Mouse (Mus musculus) thymus, adult 18-20 months (tissue): Measurements from ENCODE around the gene Spock1.

Source experiments
- DNase-seq, 2 experiments: peaks; one replicate each; pipeline ENCODE4 v3.0.0; 2022; ENCODE audit warnings: mixed read lengths in 2 of 2

The Spock1 gene

GRCm38 (mm10) chr13:57588558-57589273 lies 319.4 kb downstream of the Spock1 start:
- DNase-seq, result no peak

DNA sequence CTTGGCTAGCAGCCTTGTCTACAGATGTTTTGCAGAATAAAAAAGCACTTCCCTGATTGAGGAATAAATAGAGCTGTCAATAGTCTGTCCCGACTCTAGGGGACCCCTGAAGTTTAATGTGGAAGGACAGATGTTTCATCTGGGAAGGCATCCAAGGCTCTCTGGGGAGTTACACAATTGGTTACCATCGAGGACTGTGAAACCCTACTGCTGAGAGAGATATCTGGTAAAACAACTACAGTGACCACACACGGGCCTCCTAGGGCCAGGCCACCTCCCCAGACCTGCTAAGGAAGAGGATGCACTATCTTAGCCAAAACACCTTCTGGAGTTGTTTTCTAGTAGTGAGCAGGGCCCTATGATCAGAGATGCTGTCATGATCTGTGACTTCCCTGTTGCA lies 323.0 kb downstream of the Spock1 start:
- no peak for DNase-seq

DNA sequence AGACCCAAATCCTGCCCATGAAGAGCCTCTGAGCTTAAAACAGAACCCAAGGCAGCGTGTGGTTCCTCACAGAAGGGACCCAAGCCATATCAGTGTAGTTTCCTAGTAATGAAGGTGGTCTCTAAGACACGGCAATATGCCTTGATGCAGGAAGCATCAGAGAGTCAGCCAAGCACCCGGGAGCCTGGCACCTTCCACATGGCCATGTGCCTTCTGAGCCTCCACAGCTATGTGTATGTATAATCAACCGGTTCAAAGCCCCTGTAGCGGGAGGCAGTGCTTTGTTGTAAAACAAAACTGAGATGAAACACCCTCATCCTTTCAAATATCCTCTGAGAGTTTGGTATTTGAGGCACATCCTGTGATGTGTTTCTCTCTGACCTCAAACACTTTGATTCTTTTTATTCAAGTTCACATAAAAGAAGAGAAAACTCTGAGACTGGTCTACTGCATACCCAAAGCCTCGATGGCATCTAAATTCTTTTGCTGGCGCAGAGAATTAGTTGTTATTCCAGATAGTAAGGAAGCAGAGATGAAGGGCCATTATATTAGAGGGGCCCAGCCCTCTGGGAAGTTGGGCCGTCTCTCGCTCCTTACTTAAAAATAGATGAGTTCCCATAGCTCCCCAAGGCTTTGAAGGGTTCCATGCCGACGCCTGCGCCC lies 325.7 kb downstream of the Spock1 start:
- DNase-seq, result no peak

DNA sequence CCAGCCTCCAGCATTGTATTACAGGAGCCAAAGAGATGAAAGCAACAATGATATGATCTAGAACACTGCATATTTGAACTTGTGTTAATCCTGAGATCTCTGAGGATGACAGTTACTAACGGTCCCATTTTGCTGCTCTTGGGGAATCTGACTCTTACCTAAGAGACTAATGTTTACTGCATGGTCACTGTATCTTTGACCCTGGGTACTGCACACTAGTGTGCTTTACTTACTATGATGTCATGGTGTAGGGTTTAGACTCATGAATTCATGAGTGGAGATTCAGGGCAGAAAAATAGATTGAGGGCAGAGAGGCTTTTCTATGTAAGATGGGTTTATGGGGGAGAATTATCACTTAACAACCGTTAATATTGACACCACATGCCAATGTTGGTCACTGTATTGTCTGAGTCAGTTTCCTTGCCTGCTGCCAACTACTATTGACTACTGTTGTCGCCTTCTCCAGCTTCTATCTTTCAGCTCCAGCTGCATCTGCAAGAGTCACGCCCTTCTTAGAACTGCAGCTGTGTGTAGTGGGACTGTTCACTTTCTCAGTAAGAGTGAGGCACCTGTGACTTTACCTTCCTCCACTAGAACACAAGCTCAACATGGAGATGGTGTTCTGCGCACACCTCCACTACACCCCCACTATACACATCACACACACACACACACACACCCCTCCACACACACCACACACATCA lies 330.4 kb downstream of the Spock1 start:
- DNase-seq, result no peak

DNA sequence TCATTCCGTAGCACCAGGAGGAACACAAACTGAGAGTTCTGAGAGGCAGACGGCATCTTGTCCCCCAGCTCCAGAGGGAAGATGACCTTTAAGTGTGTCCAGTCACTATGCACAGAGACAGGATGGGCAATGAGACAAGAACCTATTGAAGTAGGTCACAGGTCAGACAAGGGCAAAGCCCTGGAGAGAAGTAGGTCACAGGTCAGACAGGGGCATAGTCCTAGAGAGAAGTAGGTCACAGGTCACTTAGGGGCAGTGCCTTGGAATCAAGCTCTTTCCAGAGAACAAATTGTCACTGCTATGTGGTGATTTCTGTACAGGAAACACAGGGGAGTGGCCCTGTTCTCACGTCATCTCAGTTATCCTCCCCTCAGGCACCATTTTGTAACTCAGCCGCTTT lies 334.6 kb downstream of the Spock1 start:
- DNase-seq, result no peak

DNA sequence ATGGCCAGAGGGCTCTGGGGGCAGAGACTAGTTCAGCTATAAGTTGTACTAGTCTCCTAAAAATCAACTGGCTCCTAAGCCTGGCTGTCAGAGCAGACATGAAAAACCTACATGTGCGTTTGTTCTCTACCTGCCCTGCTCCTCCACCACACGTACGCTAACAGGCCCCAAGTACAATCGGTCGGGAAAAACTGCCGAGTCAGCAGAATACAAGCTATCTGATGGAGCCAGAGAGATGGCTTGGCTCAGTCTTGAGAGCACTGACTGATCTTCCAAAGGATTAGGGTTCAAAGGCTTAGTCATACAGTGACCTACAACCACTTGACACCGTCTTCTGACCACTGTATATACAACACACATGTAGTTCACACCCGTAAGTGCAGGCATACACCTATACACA lies 339.7 kb downstream of the Spock1 start:
- DNase-seq, result no peak

GRCm38 (mm10) chr13:57555186-57555585 lies 352.9 kb downstream of the Spock1 start:
- DNase-seq, result no peak

- no peak for DNase-seq
These were observed 358.4 kb downstream of the Spock1 start for GRCm38 (mm10) chr13:57549743-57550142.

- no peak for DNase-seq
These were observed 371.1 kb downstream of the Spock1 start for GRCm38 (mm10) chr13:57536988-57537547.

- no peak for DNase-seq
These were observed 373.8 kb downstream of the Spock1 start for GRCm38 (mm10) chr13:57534325-57534724.

DNA sequence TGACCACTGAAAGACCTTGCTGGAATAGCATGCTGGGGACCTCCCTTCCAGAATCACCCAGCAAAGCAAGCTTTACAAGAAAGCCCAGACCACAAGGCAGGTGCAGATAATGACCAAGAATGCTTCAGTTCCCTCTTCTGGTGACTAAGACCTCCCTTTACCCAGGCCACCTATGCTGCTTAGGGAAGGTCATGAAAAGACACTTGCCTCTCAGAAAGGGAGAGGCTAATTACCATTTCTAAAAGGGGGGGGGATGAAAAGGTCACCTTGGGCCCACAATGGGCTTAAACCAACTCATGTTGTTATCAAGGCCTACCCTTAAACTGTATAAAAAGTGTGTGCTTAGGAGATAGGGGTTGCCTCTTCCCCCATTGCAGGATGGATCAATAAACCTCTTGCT lies 382.2 kb downstream of the Spock1 start:
- no peak for DNase-seq

DNA sequence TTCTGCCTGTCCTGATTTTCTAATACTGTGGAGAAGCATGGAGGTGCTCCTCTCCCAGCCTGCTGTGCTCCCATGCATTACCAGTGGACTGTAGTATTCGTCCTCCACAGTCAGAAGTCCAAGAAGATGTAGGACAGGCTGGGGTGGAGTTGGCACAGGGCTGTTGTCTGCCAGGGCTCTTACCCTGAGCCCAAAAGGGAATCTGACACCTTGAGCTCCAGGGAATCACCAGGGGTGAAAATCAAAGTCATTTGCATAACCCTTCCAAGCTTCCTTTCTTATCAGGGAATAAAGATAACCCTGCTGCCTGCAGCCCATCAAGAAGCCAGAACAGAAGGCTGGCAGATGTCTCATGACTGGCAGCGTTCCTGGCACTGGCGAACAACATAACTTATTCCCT lies 383.6 kb downstream of the Spock1 start:
- DNase-seq, result no peak

GRCm38 (mm10) chr13:57523366-57523765 lies 384.8 kb downstream of the Spock1 start:
- DNase-seq, result no peak

GRCm38 (mm10) chr13:57522319-57522718 lies 385.8 kb downstream of the Spock1 start:
- no peak for DNase-seq

DNA sequence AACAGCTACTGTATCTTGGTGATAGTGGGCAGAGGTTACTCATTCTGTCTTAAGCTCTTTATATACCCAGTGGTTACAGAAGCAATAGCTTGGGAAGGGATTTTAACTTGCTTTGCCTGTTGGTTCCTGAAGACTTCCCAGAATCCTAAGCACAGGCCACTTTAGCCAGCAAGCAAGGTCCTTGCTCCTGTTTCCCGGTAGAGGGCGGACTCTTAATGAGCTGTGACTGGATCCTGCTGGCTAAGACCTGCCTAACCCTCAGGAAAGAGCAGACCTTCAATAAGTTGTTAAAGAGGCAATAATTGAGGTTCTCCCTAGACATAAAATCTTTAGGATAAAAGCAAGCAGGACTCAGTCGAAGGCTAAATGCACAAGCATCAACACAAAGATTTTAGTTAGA lies 387.0 kb downstream of the Spock1 start:
- DNase-seq, result no peak

DNA sequence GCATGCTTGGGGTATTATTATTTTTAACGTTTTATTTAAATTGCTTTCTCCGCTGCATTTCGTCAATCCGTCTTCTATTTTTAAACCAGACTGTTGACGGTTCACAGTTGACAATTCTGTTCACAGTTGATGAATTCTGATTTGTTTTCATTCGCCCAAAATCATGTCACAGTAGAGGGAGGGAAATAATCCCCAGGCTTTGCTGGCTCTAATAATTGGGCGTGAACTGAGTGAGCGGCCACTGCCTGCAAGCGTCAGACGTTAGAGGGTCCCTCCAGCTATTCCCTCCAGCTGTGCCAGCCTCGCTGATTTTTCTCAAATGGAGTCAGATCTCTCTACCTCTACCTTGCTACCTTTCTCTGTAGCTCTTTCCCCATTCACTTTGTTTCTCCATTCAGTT lies 388.3 kb downstream of the Spock1 start:
- DNase-seq, result no peak

DNA sequence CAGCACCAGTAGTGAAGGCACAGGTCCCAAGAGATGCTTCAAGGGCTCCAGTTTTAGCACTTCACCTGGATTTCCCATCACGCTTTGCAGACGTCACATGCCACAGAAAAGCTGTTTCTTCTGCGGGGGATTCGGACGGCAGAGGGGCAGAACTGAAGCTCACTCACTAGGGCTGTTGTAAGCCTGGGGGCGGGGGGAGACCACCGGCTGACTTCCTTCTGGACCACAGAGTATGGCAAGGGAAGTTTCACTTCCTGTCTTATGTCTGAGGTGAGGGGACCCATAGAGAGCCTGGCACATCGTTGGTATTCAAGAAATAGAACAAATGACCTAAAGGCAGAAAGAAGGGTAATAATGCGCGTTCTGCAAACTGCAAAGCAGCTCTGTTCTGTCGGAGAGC lies 392.4 kb downstream of the Spock1 start:
- DNase-seq, result no peak

GRCm38 (mm10) chr13:57501552-57501951 lies 406.6 kb downstream of the Spock1 start:
- no peak for DNase-seq

GRCm38 (mm10) chr13:57496778-57497177 lies 411.4 kb downstream of the Spock1 start:
- DNase-seq, result no peak

DNA sequence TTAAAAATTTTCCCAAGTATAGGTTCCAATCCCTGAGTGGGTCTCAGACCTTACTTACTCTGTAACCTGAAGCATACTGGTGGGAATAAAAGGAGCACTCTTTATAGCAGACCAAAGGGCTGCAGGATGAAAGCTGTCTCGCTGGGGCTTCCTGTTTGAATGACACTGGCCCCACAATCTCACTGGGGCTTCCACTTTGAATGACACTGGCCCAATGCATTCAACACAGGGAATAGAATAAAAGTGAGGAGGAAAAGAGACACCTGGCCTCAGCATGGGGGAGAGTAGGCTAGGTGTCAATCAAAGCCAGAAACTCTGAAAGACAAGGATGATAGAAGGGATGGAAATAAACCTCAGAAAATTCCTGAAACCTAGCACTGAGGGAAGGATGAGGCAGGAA lies 413.3 kb downstream of the Spock1 start:
- DNase-seq, result no peak

DNA sequence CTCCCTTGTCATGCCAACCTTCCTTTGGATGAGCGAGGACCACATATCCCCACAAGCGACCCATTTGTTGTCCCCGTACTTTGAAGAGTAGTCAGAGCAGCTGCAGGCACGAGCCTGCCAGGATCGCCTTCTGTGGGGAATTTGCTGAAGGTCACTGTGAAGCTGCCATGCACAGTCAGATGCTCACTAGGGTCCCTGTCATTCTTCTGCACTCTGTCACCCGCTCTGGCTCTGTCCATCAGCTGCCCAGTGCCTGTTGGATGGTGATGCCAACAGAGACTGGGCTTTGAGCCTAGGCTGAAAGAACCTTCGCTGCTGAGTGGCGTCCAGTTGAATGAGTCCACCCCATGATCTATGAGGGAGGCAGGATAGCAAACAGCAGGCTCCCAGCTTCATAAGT lies 419.2 kb downstream of the Spock1 start:
- DNase-seq, result no peak

- no peak for DNase-seq
These were observed 423.5 kb downstream of the Spock1 start for GRCm38 (mm10) chr13:57484426-57485168.

GRCm38 (mm10) chr13:57476700-57477099 lies 431.4 kb downstream of the Spock1 start:
- no peak for DNase-seq
